Mouse (Mus musculus): Measurements from ENCODE around the gene Ift27.

GRCm38 (mm10) chr15:78215269-78215668 lies 41.4 kb upstream of the Ift27 start:
- TF ChIP-seq POLR2A (IDR thresholded peaks at IDR 0.05; ENCODE audit: low read depth, low read length) (no peak), CTCF (IDR thresholded peaks at IDR 0.05; ENCODE audit: extremely low read depth, insufficient read depth, insufficient read length, insufficient replicate concordance) (no peak)
